Mouse (Mus musculus) CH12.LX (cell line): ENCODE measurements around the gene Col23a1. TPM values are rescaled to one million over a fixed set of nuclear protein-coding genes. Genes with fewer than 3 reads are reported as not detected.

Experiments
- DNase-seq: peaks from one replicate; pipeline ENCODE4 v3.0.0-alpha.2; 2013; ENCODE audit errors: extremely low read depth
- H3K27ac ChIP-seq: 2 replicates; pipeline ENCODE4 v1.5.1; 2012; ENCODE audit warnings: low read depth, mild to moderate bottlenecking, control low read depth, moderate library complexity; ENCODE audit not compliant: insufficient read depth
- H3K27me3 ChIP-seq: replicated peaks from 2 replicates; pipeline ENCODE3; 2012; ENCODE audit warnings: inconsistent platforms
- H3K36me3 ChIP-seq, 2 experiments: replicated peaks in 1 of 2; 2 replicates each; pipeline versions ENCODE3 to v1.6.1; 2012; ENCODE audit warnings: inconsistent platforms in 1 of 2, low read length in 1 of 2, mild to moderate bottlenecking in 1 of 2, mixed read lengths in 1 of 2, moderate library complexity in 1 of 2; ENCODE audit not compliant: control insufficient read depth in 1 of 2, insufficient read depth in 1 of 2
- H3K4me1 ChIP-seq, 2 experiments: 2 replicates each; pipeline ENCODE4 v1.6.1; 2012; ENCODE audit warnings: inconsistent platforms in 1 of 2, moderate library complexity in 1 of 2; ENCODE audit not compliant: insufficient read depth in 2 of 2, control insufficient read depth in 1 of 2
- H3K4me2 ChIP-seq: 2 replicates; pipeline ENCODE4 v1.6.1; 2012; ENCODE audit warnings: low read depth, mild to moderate bottlenecking, control low read depth; ENCODE audit not compliant: poor library complexity, insufficient read depth, severe bottlenecking
- H3K4me3 ChIP-seq, 3 experiments: fragments of 150-350 bp in 1 of 3; sonication (generic) in 1 of 3; replicated peaks in 1 of 3; 2 replicates each; pipeline versions ENCODE3 to v1.5.1; 2011 to 2012; ENCODE audit warnings: low read depth in 2 of 3, low read length in 2 of 3, mild to moderate bottlenecking in 2 of 3, moderate library complexity in 2 of 3, control low read depth in 1 of 3, improper control_type of control experiment in 1 of 3, inconsistent platforms in 1 of 3, mixed read lengths in 1 of 3; ENCODE audit not compliant: poor library complexity in 1 of 3
- H3K79me2 ChIP-seq: replicated peaks from 2 replicates; pipeline ENCODE4 v1.6.1; 2012; ENCODE audit warnings: mild to moderate bottlenecking, moderate library complexity; ENCODE audit not compliant: control insufficient read depth, poor library complexity, insufficient read depth, severe bottlenecking; ENCODE audit errors: extremely low read depth
- H3K9ac ChIP-seq: 2 replicates; pipeline ENCODE4 v1.6.1; 2012; ENCODE audit warnings: low read depth, mild to moderate bottlenecking, control low read depth, moderate library complexity; ENCODE audit not compliant: insufficient read depth
- H3K9me3 ChIP-seq: replicated peaks from 2 replicates; pipeline ENCODE3; 2012; ENCODE audit warnings: low read length, inconsistent platforms, mixed read lengths
- BHLHE40 ChIP-seq: IDR thresholded peaks from 2 replicates; pipeline ENCODE4 v1.6.1; 2011; ENCODE audit warnings: mild to moderate bottlenecking, low read depth, low read length, improper control_type of control experiment
- CHD1 ChIP-seq: IDR thresholded peaks from 2 replicates; pipeline ENCODE4 v1.6.1; 2012; ENCODE audit warnings: low read depth, low read length, improper control_type of control experiment, inconsistent platforms
- CHD2 ChIP-seq: IDR thresholded peaks from 2 replicates; pipeline ENCODE4 v1.6.1; 2011; ENCODE audit warnings: low read length, improper control_type of control experiment
- CTCF ChIP-seq, 2 experiments: IDR thresholded peaks in 1 of 2; conservative IDR thresholded peaks in 1 of 2; 2 replicates each; pipeline ENCODE4 v1.5.1; 2011 to 2012; ENCODE audit warnings: low read depth in 2 of 2, low read length in 2 of 2, improper control_type of control experiment in 1 of 2, inconsistent platforms in 1 of 2, mild to moderate bottlenecking in 1 of 2, moderate library complexity in 1 of 2
- ETS1 ChIP-seq: conservative IDR thresholded peaks from 2 replicates; pipeline ENCODE4 v1.6.1; 2012; ENCODE audit warnings: low read depth, mild to moderate bottlenecking, inconsistent platforms, low read length, improper control_type of control experiment, moderate library complexity
- JUN ChIP-seq: IDR thresholded peaks from 2 replicates; pipeline ENCODE4 v1.6.1; 2011; ENCODE audit warnings: low read depth, mild to moderate bottlenecking, low read length, improper control_type of control experiment, moderate library complexity; ENCODE audit not compliant: insufficient read depth
- MAX ChIP-seq: IDR thresholded peaks from 2 replicates; pipeline ENCODE4 v1.6.1; 2011; ENCODE audit warnings: low read length, improper control_type of control experiment
- MAZ ChIP-seq: IDR thresholded peaks from 2 replicates; pipeline ENCODE4 v1.6.1; 2012; ENCODE audit warnings: low read depth, mild to moderate bottlenecking, inconsistent platforms, low read length, improper control_type of control experiment, moderate library complexity
- MEF2A ChIP-seq: IDR thresholded peaks from 2 replicates; pipeline ENCODE4 v1.6.1; 2014; ENCODE audit warnings: low read depth, mild to moderate bottlenecking, inconsistent platforms, low read length, improper control_type of control experiment, borderline replicate concordance
- MXI1 ChIP-seq: IDR thresholded peaks from 2 replicates; pipeline ENCODE4 v1.6.1; 2011; ENCODE audit warnings: mild to moderate bottlenecking, low read depth, low read length, improper control_type of control experiment
- MYC ChIP-seq: IDR thresholded peaks from 2 replicates; pipeline ENCODE4 v1.6.1; 2011; ENCODE audit warnings: low read depth, mild to moderate bottlenecking, improper control_type of control experiment, low read length
- NELFE ChIP-seq: IDR thresholded peaks from 2 replicates; pipeline ENCODE4 v1.6.1; 2011; ENCODE audit warnings: low read depth, low read length, improper control_type of control experiment
- NRF1 ChIP-seq: IDR thresholded peaks from 2 replicates; pipeline ENCODE4 v1.6.1; 2014; ENCODE audit warnings: low read depth, mild to moderate bottlenecking, inconsistent platforms, low read length, improper control_type of control experiment, moderate library complexity
- POLR2A ChIP-seq: IDR thresholded peaks from 2 replicates; pipeline ENCODE4 v1.6.1; 2011; ENCODE audit warnings: low read depth, mild to moderate bottlenecking, improper control_type of control experiment, low read length
- RCOR1 ChIP-seq: conservative IDR thresholded peaks from 2 replicates; pipeline ENCODE4 v1.6.1; 2012; ENCODE audit warnings: low read depth, mild to moderate bottlenecking, inconsistent platforms, low read length, improper control_type of control experiment
- SIN3A ChIP-seq: IDR thresholded peaks from 2 replicates; pipeline ENCODE4 v1.6.1; 2012; ENCODE audit warnings: low read length, improper control_type of control experiment, inconsistent platforms
- TCF12 ChIP-seq: IDR thresholded peaks from 2 replicates; pipeline ENCODE4 v1.6.1; 2014; ENCODE audit warnings: low read depth, mild to moderate bottlenecking, inconsistent platforms, low read length, improper control_type of control experiment
- USF2 ChIP-seq: conservative IDR thresholded peaks from 2 replicates; pipeline ENCODE4 v1.6.1; 2011; ENCODE audit warnings: low read depth, low read length, improper control_type of control experiment
- ZC3H11A ChIP-seq: IDR thresholded peaks from 2 replicates; pipeline ENCODE4 v1.6.1; 2012; ENCODE audit warnings: low read depth, mild to moderate bottlenecking, inconsistent platforms, low read length, improper control_type of control experiment
- ZKSCAN1 ChIP-seq: IDR thresholded peaks from 2 replicates; pipeline ENCODE4 v1.6.1; 2012; ENCODE audit warnings: low read depth, inconsistent platforms, low read length, improper control_type of control experiment, borderline replicate concordance
- dilution Hi-C: fragments of 300-500 bp; cut with MboI; formaldehyde crosslinking; loops from 2 replicates; pipeline ENCODE4 v1.14.3; 2020; ENCODE audit warnings: low sequenced_read_pairs; ENCODE audit not compliant: extremely low pct_unique_long_range_greater_than_20kb, extremely low pct_ligation_motif_present
- in situ Hi-C: fragments of 300-500 bp; cut with MboI; formaldehyde crosslinking; loops from 3 replicates; pipeline ENCODE4 v1.14.3; 2019; ENCODE audit warnings: low sequenced_read_pairs, low pct_ligation_motif_present, low pct_unique_long_range_greater_than_20kb, mixed read lengths
- polyA plus RNA-seq: library from polyadenylated mRNA; unstranded; fragments of >175 nt; gene quantifications from 2 replicates; pipeline ENCODE4 v1.2.1, GENCODE M21; 2012; ENCODE audit warnings: low read depth; ENCODE audit not compliant: insufficient read length
- total RNA-seq, 2 experiments: library from RNA; depleted of rRNA; stranded (reverse); fragments of 300-350 nt in 1 of 2; fragments of >200 nt in 1 of 2; gene quantifications; 2 replicates each; pipeline ENCODE4 v1.2.3; 2012 to 2014

The Col23a1 gene
- total and polyA plus RNA-seq, 3 experiments = 0.04 to 0.20 (median 0.08) TPM

DNA sequence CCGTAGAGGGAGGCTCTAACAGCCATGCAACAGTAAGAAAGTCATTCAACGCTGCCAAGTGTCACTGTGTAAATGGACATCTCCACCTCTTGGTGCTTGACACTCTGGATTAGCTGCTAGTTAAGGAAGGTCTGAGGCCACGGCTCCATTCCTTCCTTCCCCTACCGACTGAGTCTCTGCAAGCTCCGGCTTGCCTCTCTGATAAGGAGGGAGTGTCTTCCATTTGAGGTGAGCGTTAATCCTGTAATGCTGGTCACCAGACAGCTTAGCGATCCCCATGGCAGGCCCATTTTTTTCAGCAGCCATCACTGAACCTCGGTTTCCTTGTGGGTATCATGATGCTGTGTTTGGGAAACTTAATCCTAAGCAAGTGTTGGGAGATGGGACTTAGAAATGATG is 140.5 kb downstream of the Col23a1 start:
- dilution Hi-C loops = no loop called here
- peaks cover 4 to 6% of the 10 kb centered on the region in 2 experiments; a peak in 3 of 4 replicates for H3K4me1 ChIP-seq
- no peak overlapping the region for H3K9ac ChIP-seq
- H3K9me3 ChIP-seq = peaks cover 7% of the 10 kb centered on the region
- TF ChIP-seq CHD2 (no peak), TCF12 (no peak), SIN3A (no peak), MAX (no peak), MYC (no peak), MEF2A (no peak), JUN (no peak), BHLHE40 (no peak), RCOR1 (no peak), POLR2A (no peak), NELFE (no peak)
- no peak overlapping the region for H3K4me3 ChIP-seq
- H3K27me3 ChIP-seq = peaks cover 71% of the 10 kb centered on the region
- no peaks in the 10 kb centered on the region for H3K36me3 ChIP-seq
- no peak overlapping the region for H3K4me2 ChIP-seq
- H3K27ac ChIP-seq = no peak overlapping the region
- in situ Hi-C loops = no loop called here
- no peaks in the 10 kb centered on the region for H3K79me2 ChIP-seq
- no peak for DNase-seq

DNA sequence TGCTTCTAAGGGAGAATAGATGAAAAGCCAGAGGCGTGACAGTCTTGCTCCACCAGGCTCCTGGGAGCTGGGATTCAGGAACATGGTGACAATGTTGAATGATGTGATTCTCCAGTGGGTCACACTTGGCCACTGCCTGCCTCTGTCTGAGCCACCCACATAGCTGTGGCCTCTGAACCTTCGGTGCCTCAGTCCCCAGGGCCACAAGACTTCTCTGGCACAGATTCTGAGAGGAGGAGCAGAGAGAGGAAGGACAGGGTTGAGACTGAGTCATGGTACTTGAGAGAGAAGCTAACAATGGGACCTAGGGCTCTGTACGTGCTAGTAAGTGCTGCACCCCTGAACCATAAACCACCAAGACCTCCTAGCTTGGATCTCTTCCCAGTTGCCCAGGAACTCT is 141.6 kb downstream of the Col23a1 start:
- H3K9me3 ChIP-seq = peaks cover 9% of the 10 kb centered on the region
- H3K9ac ChIP-seq = no peak overlapping the region
- no peak for DNase-seq
- H3K4me1 ChIP-seq = peaks cover 4 to 6% of the 10 kb centered on the region in 2 experiments; a peak in 3 of 4 replicates
- H3K4me2 ChIP-seq = peak overlapping the region; percentile 44; the same call in 1 of the 2 replicates
- no peak overlapping the region for H3K27ac ChIP-seq
- H3K27me3 ChIP-seq = peaks cover 64% of the 10 kb centered on the region
- H3K4me3 ChIP-seq = no peak overlapping the region
- TF ChIP-seq TCF12 = no peak
- TF ChIP-seq NRF1 = no peak
- no peak for TF ChIP-seq CHD1
- no peak for TF ChIP-seq CTCF (conservative IDR thresholded peaks at IDR 0.05 in 1 of 2, IDR thresholded peaks at IDR 0.05 in 1 of 2; ENCODE audit: low read depth in 2 of 2, low read length in 2 of 2)
- TF ChIP-seq MYC = no peak
- TF ChIP-seq CHD2 = no peak
- TF ChIP-seq MXI1 = no peak
- no peak for TF ChIP-seq ETS1
- no peak for TF ChIP-seq USF2
- no peak for TF ChIP-seq ZC3H11A
- no peak for TF ChIP-seq MAX
- no peak for TF ChIP-seq POLR2A
- TF ChIP-seq NELFE = no peak
- no peak for TF ChIP-seq ZKSCAN1
- no peak for TF ChIP-seq MAZ
- no peaks in the 10 kb centered on the region for H3K79me2 ChIP-seq
- in situ Hi-C loops = no loop called here
- no peaks in the 10 kb centered on the region for H3K36me3 ChIP-seq
- dilution Hi-C loops = no loop called here
